Mouse (Mus musculus): ENCODE results near the gene Noxa1. TPM values are rescaled to one million over a fixed set of nuclear protein-coding genes. Genes with fewer than 3 reads are reported as not detected.

Gene Noxa1
- total RNA-seq, 2 experiments from 2014 or later, result not detected

GRCm38 (mm10) chr2:25054221-25055067 is 40.5 kb downstream of the Noxa1 start, which contains the start of gene Nsmf:
Gene Nsmf (plus strand): TSS chr2:25054355.
- peak; percentile 85 to 89 for DNase-seq (ENCODE audit: low spot score in 2 of 2)
- intact Hi-C loops (cut with DNase I), result loop anchor here (1.0 to 5.0 kb wide), 2 partner anchors 24 to 77 kb away; partner anchors contain the start of genes Mrpl41 and Pnpla7

GRCm38 (mm10) chr2:25053101-25053500 is 41.8 kb downstream of the Noxa1 start:
- intact Hi-C loops (cut with DNase I), result loop anchor here (5.0 kb wide), 1 partner anchor 76 kb away; the partner anchor contains the start of genes Mrpl41 and Pnpla7
- no peak for DNase-seq (ENCODE audit: low spot score in 2 of 2)

- DNase-seq (ENCODE audit: low spot score in 2 of 2), result no peak
- intact Hi-C loops (cut with DNase I), result loop anchor here (5.0 kb wide), 1 partner anchor 74 kb away; the partner anchor contains the start of genes Mrpl41 and Pnpla7
These were observed 43.5 kb downstream of the Noxa1 start for GRCm38 (mm10) chr2:25051450-25051849.

GRCm38 (mm10) chr2:25050921-25051320 is 44.0 kb downstream of the Noxa1 start:
- DNase-seq (ENCODE audit: low spot score in 2 of 2), result peak; percentile 56 to 60
- intact Hi-C loops (cut with DNase I), result loop anchor here (5.0 kb wide), 1 partner anchor 74 kb away; the partner anchor contains the start of genes Mrpl41 and Pnpla7

- intact Hi-C loops (cut with DNase I), result no loop called here
These were observed 54.9 kb downstream of the Noxa1 start for GRCm38 (mm10) chr2:25040089-25040488.

More at GRCm38 (mm10) chr2:25040089-25040488, 54.9 kb downstream of the Noxa1 start:
- no peak for DNase-seq (ENCODE audit: low spot score in 2 of 2)

Small RNA genes lying within 50 kb of the gene (microRNA-seq; reads per million reads assigned to microRNA genes)
- gene Gm24328 (not detected), gene Mir7664 (not detected)

Other genes starting within 250 kb of the Noxa1 start
- 10 to 100 TPM; 47.0 to 62.6 TPM for gene Ehmt1, start 175.5 kb downstream of the Noxa1 start, total RNA-seq (2021)
- 10 to 100 TPM; 14.1 to 18.1 TPM for gene Arrdc1, start 159.9 kb downstream of the Noxa1 start, total RNA-seq (2021)
- 10 to 100 TPM; 37.1 to 37.3 TPM for gene Zmynd19, start 145.4 kb downstream of the Noxa1 start, total RNA-seq (2021)
- 10 to 100 TPM; 28.4 to 34.6 TPM for gene Dph7, start 132.7 kb downstream of the Noxa1 start, total RNA-seq (2021)
- 10 to 100 TPM; 77.5 to 82.1 TPM for gene Mrpl41, start 120.1 kb downstream of the Noxa1 start, total RNA-seq (2021)
- gene Pnpla7, start 119.1 kb downstream of the Noxa1 start, total RNA-seq (2021), result 10 to 100 TPM; 19.3 to 22.2 TPM
- 100 to 1,000 TPM; 458 to 503 TPM for gene Nsmf, start 40.8 kb downstream of the Noxa1 start, total RNA-seq (2021)
- gene Entpd8, start 14.8 kb downstream of the Noxa1 start, total RNA-seq (2021), result not detected
- gene Nrarp, start 85.6 kb upstream of the Noxa1 start, total RNA-seq (2021), result 10 to 100 TPM; 19.7 to 30.7 TPM
- 1 to 10 TPM; 1.6 to 2.3 TPM for gene Tor4a, start 101.7 kb upstream of the Noxa1 start, total RNA-seq (2021)
- gene Nelfb, start 116.3 kb upstream of the Noxa1 start, total RNA-seq (2021), result 10 to 100 TPM; 55.4 to 58.5 TPM
- gene Stpg3, start 119.5 kb upstream of the Noxa1 start, total RNA-seq (2021), result under 1 TPM in 1 of 2 experiments, not detected in 1; 0.29 TPM
- gene Fam166a, start 123.6 kb upstream of the Noxa1 start, total RNA-seq (2021), result not detected
- gene Tubb4b, start 129.6 kb upstream of the Noxa1 start, total RNA-seq (2021), result 100 to 1,000 TPM; 334 to 390 TPM
- not detected for gene Slc34a3, start 139.2 kb upstream of the Noxa1 start, total RNA-seq (2021)
- not detected for gene Rnf224, start 141.6 kb upstream of the Noxa1 start, total RNA-seq (2021)
- gene Rnf208, start 147.1 kb upstream of the Noxa1 start, total RNA-seq (2021), result 100 to 1,000 TPM; 244 to 282 TPM
- gene Cysrt1, start 147.3 kb upstream of the Noxa1 start, total RNA-seq (2021), result not detected
- gene AL732309.1, start 151.7 kb upstream of the Noxa1 start, total RNA-seq (2021), result 1 to 10 TPM; 1.9 to 3.2 TPM
- 10 to 100 TPM; 32.8 to 44.3 TPM for gene Tmem203, start 160.3 kb upstream of the Noxa1 start, total RNA-seq (2021)
- 10 to 100 TPM; 18.5 to 24.7 TPM for gene Tprn, start 167.5 kb upstream of the Noxa1 start, total RNA-seq (2021)
- gene Ssna1, start 177.3 kb upstream of the Noxa1 start, total RNA-seq (2021), result 10 to 100 TPM; 60.1 to 68.3 TPM
- 10 to 100 TPM; 78.9 to 82.8 TPM for gene Anapc2, start 177.3 kb upstream of the Noxa1 start, total RNA-seq (2021)
- gene Tmem210, start 193.0 kb upstream of the Noxa1 start, total RNA-seq (2021), result not detected
- gene Lrrc26, start 194.8 kb upstream of the Noxa1 start, total RNA-seq (2021), result not detected
- 100 to 1,000 TPM; 451 to 471 TPM for gene Grin1, start 224.0 kb upstream of the Noxa1 start, total RNA-seq (2021)
- gene Man1b1, start 237.2 kb upstream of the Noxa1 start, total RNA-seq (2021), result 10 to 100 TPM; 57.0 to 63.7 TPM

Data from left cerebral cortex, postnatal 36 days (tissue).